Mouse (Mus musculus) heart, postnatal 0 days (tissue): Measurements from ENCODE around the gene Prkn. TPM values are rescaled to one million over a fixed set of nuclear protein-coding genes. Genes with fewer than 3 reads are reported as not detected.
A peak's percentile ranks its signal among the peaks of the same experiment; 100 is the strongest.

Experiments
- ATAC-seq: fragments of 200-750 bp; cut with Nextera tagmentation; 2 replicates; pipeline ENCODE4 v1.8.0; 2017; ENCODE audit warnings: low read depth, moderate number of reproducible peaks, moderate library complexity; ENCODE audit not compliant: insufficient read depth
- DNase-seq: peaks from one replicate; pipeline ENCODE4 v3.0.0-alpha.2; 2016; ENCODE audit warnings: low spot score
- H3K27ac ChIP-seq: fragments of 300-500 bp; sonication (generic); 2 replicates; pipeline ENCODE4 v1.5.1; 2014; ENCODE audit warnings: low read depth, mild to moderate bottlenecking
- H3K27me3 ChIP-seq: fragments of 300-500 bp; sonication (generic); 2 replicates; pipeline ENCODE4 v1.6.1; 2014; ENCODE audit warnings: low read length, mixed read lengths; ENCODE audit not compliant: control insufficient read depth, insufficient read depth
- H3K36me3 ChIP-seq: fragments of 300-500 bp; sonication (generic); replicated peaks from 2 replicates; pipeline ENCODE4 v1.6.1; 2014; ENCODE audit warnings: low read length, mixed read lengths; ENCODE audit not compliant: control insufficient read depth, insufficient read depth
- H3K4me1 ChIP-seq: fragments of 300-500 bp; sonication (generic); 2 replicates; pipeline ENCODE4 v1.6.1; 2014; ENCODE audit warnings: antibody characterized with exemption; ENCODE audit not compliant: control insufficient read depth, insufficient read depth
- H3K4me2 ChIP-seq: fragments of 300-500 bp; sonication (generic); 2 replicates; pipeline ENCODE4 v1.6.1; 2014; ENCODE audit warnings: low read depth, mild to moderate bottlenecking, low read length, moderate library complexity
- H3K4me3 ChIP-seq: fragments of 300-500 bp; sonication (generic); 2 replicates; pipeline ENCODE4 v1.5.1; 2014; ENCODE audit warnings: low read depth, low read length
- H3K9ac ChIP-seq: fragments of 300-500 bp; sonication (generic); replicated peaks from 2 replicates; pipeline ENCODE4 v1.6.1; 2014; ENCODE audit warnings: low read depth, low read length, mixed read lengths
- H3K9me3 ChIP-seq: fragments of 300-500 bp; sonication (generic); replicated peaks from 2 replicates; pipeline ENCODE4 v1.6.1; 2016; ENCODE audit warnings: low read length; ENCODE audit not compliant: control insufficient read depth
- CTCF ChIP-seq: IDR thresholded peaks from 2 replicates; pipeline ENCODE4 v1.5.1; 2016; ENCODE audit warnings: antibody characterized with exemption, control low read depth, low read depth
- EP300 ChIP-seq: IDR thresholded peaks from 2 replicates; pipeline ENCODE4 v1.6.1; 2016; ENCODE audit warnings: antibody characterized with exemption, low read depth
- WGBS: fragments of 180-500 bp; shearing (Covaris S2); extraction: QIAGEN DNeasy Blood & Tissue Kit; methylation state at CpG from one replicate; pipeline ENCODE4 v1.1.7; 2014; 5-methylcytosine and 5-hydroxymethylcytosine counted together
- polyA plus RNA-seq: library from polyadenylated mRNA; unstranded; fragments of >200 nt; fragmentation: Nextera tagmentation; extraction: Ambion mirVana; gene quantifications from 2 replicates; pipeline ENCODE4 v1.2.1, GENCODE M21; 2015
- total RNA-seq: library from RNA; depleted of rRNA; stranded (reverse); fragments of >200 nt; gene quantifications from 2 replicates; pipeline ENCODE4 v1.2.3, GENCODE M21; 2014; ENCODE audit warnings: low replicate concordance

Prkn gene
- total and polyA plus RNA-seq, 2 experiments from 2014 or later = 4.5 to 14.2 TPM

GRCm38 (mm10) chr17:12030556-12031160 lies 1190.5 kb downstream of the Prkn start:
- no peaks in the 10 kb centered on the region for H3K9me3 ChIP-seq
- no peak for ATAC-seq
- TF ChIP-seq CTCF (no peak), EP300 (no peak)
- H3K27ac ChIP-seq = no peak overlapping the region
- no peak overlapping the region for H3K4me3 ChIP-seq
- H3K36me3 ChIP-seq = no peaks in the 10 kb centered on the region
- no peak for DNase-seq
- peaks cover 4% of the 10 kb centered on the region; the same call in 1 of the 2 replicates for H3K4me1 ChIP-seq
- H3K4me2 ChIP-seq = no peak overlapping the region
- WGBS = 32% methylated on average over 11 of the region's 11 CpGs
- 0 out of 2 replicates have a peak, but pooled peaks cover 5% of the 10 kb centered on the region for H3K27me3 ChIP-seq
- H3K9ac ChIP-seq = no peak overlapping the region

GRCm38 (mm10) chr17:12031203-12031942 lies 1191.2 kb downstream of the Prkn start:
- WGBS = 0% methylated on average over 10 of the region's 10 CpGs
- Histone ChIP-seq H3K27ac (no peak overlapping the region), H3K36me3 (no peaks in the 10 kb centered on the region), H3K27me3 (0 out of 2 replicates have a peak, but pooled peaks cover 5% of the 10 kb centered on the region), H3K4me1 (peaks cover 4% of the 10 kb centered on the region; the same call in 1 of the 2 replicates), H3K9ac (no peak overlapping the region), H3K4me2 (no peak overlapping the region), H3K9me3 (no peaks in the 10 kb centered on the region), H3K4me3 (no peak overlapping the region)
- no peak for DNase-seq
- peak; percentile 65 for ATAC-seq
- TF ChIP-seq CTCF (peak; percentile 58), EP300 (no peak)

- Histone ChIP-seq H3K9me3 (no peaks in the 10 kb centered on the region), H3K27me3 (0 out of 2 replicates have a peak, but pooled peaks cover 5% of the 10 kb centered on the region), H3K9ac (no peak overlapping the region), H3K4me3 (no peak overlapping the region), H3K27ac (no peak overlapping the region), H3K4me1 (peaks cover 4% of the 10 kb centered on the region; the same call in 1 of the 2 replicates), H3K36me3 (no peaks in the 10 kb centered on the region), H3K4me2 (no peak overlapping the region)
- DNase-seq = no peak
- no peak for ATAC-seq
- no peak for TF ChIP-seq EP300
- TF ChIP-seq CTCF = no peak
- WGBS = 62% methylated on average over 10 of the region's 10 CpGs
Measured at GRCm38 (mm10) chr17:12032014-12032791, 1192.0 kb downstream of the Prkn start.

- Histone ChIP-seq H3K9ac (no peak overlapping the region), H3K4me3 (no peak overlapping the region), H3K4me2 (no peak overlapping the region), H3K27me3 (no peaks in the 10 kb centered on the region), H3K27ac (no peak overlapping the region), H3K36me3 (no peaks in the 10 kb centered on the region), H3K4me1 (peaks cover 7% of the 10 kb centered on the region; the same call in 1 of the 2 replicates), H3K9me3 (no peaks in the 10 kb centered on the region)
- ATAC-seq (no peak), DNase-seq (no peak)
- TF ChIP-seq EP300 (no peak), CTCF (no peak)
- 52% methylated on average over 5 of the region's 5 CpGs for WGBS
Measured at GRCm38 (mm10) chr17:12035386-12035785, 1195.2 kb downstream of the Prkn start.

GRCm38 (mm10) chr17:12036205-12036604 lies 1196.0 kb downstream of the Prkn start:
- Histone ChIP-seq H3K36me3 (no peaks in the 10 kb centered on the region), H3K4me3 (no peak overlapping the region), H3K27ac (no peak overlapping the region), H3K9ac (no peak overlapping the region), H3K4me2 (no peak overlapping the region), H3K9me3 (no peaks in the 10 kb centered on the region), H3K27me3 (no peaks in the 10 kb centered on the region), H3K4me1 (peaks cover 7% of the 10 kb centered on the region; the same call in 1 of the 2 replicates)
- peak; percentile 59 for DNase-seq
- ATAC-seq = no peak
- WGBS = 43% methylated on average over 6 of the region's 6 CpGs
- TF ChIP-seq CTCF = peak; percentile 96
- TF ChIP-seq EP300 = no peak
